Mouse (Mus musculus) A20 (cell line): ENCODE results near the gene Ccl6.
A peak's percentile ranks its signal among the peaks of the same experiment; 100 is the strongest.

Experiments used
- DNase-seq: peaks from one replicate; pipeline ENCODE4 v3.0.0-alpha.2; 2011; ENCODE audit warnings: low read depth, low spot score

Gene Ccl6

DNA sequence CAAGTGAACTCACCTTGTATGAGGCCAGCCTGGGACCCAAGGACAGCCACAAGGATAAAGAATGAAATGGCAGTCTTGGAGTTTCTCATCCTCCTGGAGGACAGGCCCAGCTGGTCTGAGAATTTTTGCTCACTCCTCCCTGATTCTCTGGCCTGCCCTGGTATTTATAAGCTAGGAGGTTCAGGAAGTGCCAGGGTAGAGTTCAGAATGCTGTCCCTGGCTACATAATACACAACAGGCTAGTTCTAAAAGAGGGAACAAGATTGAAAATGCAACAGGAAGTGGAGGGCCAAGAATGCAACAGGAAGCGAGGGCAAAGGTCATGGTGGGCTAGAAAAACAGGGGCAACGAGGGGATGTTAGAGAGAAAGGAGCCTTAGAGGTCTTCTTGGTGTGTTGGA is at the start of gene Ccl6:
Ccl6 (minus strand) TSS at position 235 of the 400 bp plus-strand sequence.
- peak; percentile 48 for DNase-seq

DNA sequence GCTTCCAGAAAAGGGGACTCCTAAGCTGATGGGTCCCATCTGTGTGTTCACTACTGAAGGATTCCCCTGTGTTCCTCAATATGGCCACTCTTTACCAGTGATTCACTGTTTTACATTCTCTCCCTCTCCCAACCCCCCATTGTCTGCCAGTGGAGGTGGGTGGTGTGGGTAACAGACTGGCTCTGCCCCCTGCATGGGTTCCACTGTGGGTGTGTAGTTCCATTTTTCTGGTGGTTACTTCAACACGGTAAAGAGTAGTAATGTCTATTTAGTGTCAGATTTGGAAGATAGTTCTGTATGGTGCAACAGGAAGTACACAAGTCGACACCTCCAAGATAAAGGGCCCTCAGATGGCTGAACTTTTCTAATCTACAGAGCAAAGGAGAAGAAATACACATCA is 48.3 kb upstream of the Ccl6 start:
- DNase-seq, result no peak

GRCm38 (mm10) chr11:83640141-83640540 is 47.3 kb upstream of the Ccl6 start:
- no peak for DNase-seq

DNA sequence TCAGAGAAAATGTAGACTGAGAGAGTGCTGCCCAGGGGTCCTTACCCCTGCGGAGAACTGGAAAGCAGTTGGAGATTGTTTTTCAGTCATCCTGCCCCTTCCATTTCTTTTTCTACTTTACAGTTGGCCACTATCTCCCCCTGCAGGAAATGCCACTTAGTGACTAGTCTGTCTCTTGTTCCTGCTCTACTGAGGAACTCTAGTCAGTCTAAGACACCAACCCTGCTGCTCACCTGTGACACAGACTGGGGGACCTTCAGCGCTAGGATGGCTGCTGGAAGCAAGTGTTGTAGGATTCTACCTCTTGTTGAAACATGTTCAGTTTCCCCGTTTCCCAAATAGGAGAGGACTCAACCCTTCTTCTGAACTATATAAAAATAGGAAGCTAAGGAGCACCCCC is 46.6 kb upstream of the Ccl6 start:
- peak; percentile 41 for DNase-seq

DNA sequence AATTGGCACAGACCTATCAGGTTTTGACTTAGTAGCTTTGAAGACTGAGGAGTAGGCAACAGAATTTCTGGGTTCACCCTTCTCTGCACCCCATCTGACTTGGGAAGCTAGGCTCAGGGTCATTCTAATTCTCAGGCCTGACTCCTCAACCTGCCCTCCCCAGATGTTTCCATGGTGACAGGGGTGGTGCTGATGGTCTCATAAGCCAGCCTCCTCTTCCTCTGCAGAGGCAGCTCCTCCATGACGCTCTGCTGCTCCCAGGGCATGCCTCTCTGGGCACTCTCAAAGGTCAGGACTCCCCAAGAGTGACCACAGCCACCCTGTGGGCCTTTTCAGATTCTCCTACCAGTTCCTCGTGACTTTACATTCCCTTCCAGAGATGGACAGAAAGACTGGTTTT is 46.0 kb upstream of the Ccl6 start:
- DNase-seq, result no peak

GRCm38 (mm10) chr11:83636742-83637235 is 43.9 kb upstream of the Ccl6 start:
- DNase-seq, result no peak

DNA sequence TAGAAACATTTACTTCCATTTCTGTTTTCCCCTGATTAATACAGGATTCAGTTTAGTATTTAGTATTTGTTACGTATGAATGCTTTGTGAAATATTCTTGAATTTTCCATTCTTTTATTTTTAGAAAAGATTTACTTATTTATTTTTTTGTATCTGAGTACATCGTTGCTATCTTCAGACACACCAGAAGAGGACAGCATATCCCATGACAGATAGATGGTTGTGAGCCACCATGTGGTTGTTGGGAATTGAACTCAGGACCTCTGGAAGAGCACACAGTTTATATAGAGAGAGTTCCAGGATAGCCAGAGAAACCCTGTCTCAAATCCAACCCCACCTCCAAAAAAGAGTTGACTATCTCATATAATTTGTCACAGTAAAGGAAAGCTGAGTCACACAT is 42.0 kb upstream of the Ccl6 start:
- DNase-seq, result no peak

GRCm38 (mm10) chr11:83634425-83634824 is 41.5 kb upstream of the Ccl6 start:
- DNase-seq, result no peak

- peak; percentile 60 for DNase-seq
Observed at GRCm38 (mm10) chr11:83632744-83633143, 39.9 kb upstream of the Ccl6 start.

DNA sequence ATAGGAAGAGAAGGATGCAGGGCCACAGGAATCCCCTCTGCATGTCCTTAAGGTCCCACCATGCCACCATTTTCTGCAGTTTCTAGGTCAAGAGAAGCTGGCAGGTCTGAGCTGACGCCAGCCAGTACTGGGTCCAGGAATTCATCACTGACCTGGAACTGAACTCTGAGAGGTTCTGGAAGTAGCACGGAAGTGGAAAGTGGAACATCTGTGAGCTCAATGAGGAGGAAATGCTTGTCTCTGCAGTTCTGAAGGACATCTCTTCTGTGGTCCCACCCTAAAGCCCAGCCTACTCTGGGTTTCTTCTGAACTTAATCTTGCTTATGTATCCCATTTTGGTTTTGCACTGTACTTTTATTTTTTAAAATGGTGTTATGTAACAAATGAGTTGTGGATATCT is 38.2 kb upstream of the Ccl6 start:
- DNase-seq, result no peak

- no peak for DNase-seq
Observed at GRCm38 (mm10) chr11:83630630-83631029, 37.7 kb upstream of the Ccl6 start.

GRCm38 (mm10) chr11:83628808-83629207 is 35.9 kb upstream of the Ccl6 start:
- no peak for DNase-seq

DNA sequence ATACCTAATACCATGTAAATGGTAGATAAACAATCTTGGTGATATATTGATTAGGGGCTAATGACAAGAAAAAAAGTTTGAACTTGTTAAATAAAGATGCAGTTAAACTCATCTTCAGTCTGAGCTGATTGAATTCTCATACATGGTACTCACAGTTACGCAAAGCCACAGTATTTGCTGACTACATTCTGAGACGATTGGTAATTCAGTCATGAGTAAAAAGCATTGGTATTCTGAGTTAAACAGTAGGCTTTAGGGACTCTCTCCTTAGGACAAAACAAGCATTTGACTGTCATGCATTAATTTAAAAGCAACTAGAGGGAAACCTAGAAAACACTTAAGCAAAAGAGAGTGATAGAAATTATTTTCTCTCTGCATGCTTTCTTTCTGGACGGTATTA is 30.7 kb upstream of the Ccl6 start:
- no peak for DNase-seq

DNA sequence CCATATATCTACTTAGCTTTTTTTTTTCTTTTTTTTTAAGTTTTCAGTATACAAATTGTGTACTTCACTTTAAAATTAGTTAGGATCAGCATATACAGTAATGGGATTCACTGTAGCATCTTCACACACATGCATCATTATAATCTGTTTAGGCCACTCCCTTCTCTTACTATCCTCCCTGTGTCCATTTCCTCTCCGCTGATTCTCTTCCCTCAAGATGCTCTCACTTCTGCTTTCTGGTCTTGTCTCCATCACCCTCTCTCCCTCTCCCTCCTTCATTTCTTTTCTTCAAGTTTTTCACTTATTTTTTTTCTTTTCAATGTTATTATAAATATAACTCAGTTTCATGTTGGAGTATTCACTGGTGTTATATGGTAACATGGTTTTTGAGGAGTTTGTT is 26.1 kb upstream of the Ccl6 start:
- peak; percentile 30 for DNase-seq

- DNase-seq, result no peak
Observed at GRCm38 (mm10) chr11:83618238-83618637, 25.4 kb upstream of the Ccl6 start.

GRCm38 (mm10) chr11:83616586-83616985 is 23.7 kb upstream of the Ccl6 start:
- DNase-seq, result no peak

DNA sequence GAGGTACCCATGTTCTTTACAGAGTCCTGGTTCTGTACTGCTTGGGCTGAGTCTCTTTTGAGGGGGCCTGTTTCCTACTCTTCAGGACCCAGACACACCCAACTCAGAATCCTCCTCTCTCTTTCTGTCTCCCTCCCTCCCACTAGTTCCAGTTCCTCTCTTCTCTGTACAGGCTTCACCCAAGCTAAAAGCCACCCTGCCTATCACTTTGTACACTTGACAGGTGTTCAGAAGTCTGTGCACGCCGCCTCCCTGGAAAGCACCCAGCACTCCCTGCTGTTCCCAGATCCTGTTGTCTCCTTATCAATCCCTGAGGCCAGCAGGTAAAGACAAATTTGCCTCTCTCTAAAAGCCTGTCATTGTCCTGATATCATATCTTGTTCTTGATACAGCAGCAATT is 18.0 kb upstream of the Ccl6 start:
- DNase-seq, result peak; percentile 70

DNA sequence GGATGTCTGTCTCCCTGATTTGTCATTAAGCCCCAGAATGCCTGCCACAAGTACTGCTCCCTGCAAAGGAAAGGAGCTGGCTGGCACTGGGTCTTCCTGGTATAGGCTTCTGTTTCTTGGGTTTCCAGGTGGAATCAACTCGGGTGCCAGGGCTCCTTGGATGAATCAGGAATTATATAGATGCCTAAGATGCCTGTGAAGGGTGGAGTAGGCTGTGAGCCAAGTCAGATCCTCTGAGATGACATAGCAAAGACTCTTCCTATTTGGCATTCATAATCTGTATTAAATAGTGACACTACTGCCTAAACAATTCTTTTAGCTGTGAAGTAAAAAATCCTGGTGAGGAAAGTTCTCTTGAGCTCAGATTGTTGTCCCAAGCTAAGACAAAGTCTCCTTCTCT is 13.5 kb upstream of the Ccl6 start:
- no peak for DNase-seq

DNA sequence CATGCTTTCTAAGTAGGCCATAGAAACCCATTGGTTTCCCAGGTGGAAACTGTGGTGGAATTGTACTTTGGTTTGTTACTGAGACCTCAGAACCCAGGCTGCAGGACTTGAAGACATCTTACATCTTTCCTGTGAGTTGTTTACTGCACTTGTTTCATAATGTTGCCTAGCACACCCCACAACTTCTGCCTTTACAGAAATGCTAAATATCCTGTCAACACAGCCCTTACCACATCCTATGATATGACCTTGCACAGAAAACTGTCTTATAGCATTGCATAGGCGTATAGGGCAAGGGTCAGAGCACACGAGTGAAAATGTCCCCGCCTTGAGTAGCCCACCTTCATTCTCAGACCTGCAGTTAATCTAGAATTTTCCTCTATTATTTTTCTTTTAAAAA is 12.6 kb upstream of the Ccl6 start:
- no peak for DNase-seq

GRCm38 (mm10) chr11:83604698-83605097 is 11.8 kb upstream of the Ccl6 start:
- DNase-seq, result no peak

GRCm38 (mm10) chr11:83603399-83603798 is 10.5 kb upstream of the Ccl6 start:
- no peak for DNase-seq

DNA sequence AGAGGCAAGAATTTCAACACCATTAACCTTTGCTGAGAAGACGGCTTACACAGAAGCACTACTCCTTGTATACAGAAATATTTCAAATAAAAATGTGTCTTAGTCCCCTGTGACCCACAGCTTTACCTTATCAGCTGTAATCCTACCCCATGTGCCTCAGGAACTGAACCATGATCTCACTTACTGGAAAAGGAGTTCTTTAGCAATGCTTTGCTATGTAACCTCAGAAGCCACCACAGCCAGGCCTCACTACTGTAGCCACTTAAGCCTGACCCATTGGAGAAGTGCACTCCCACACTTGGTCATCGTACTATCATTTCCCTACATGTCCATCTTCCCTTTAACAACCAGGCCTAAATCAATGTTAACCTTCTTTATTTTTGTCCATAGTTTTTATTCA is 7.7 kb upstream of the Ccl6 start:
- no peak for DNase-seq

- DNase-seq, result no peak
Observed at GRCm38 (mm10) chr11:83598991-83599390, 6.1 kb upstream of the Ccl6 start.

GRCm38 (mm10) chr11:83598207-83598837 is 5.4 kb upstream of the Ccl6 start:
- no peak for DNase-seq
